8 mouse cellular contexts compared by ENCODE assay signal in the genomic region with DNA sequence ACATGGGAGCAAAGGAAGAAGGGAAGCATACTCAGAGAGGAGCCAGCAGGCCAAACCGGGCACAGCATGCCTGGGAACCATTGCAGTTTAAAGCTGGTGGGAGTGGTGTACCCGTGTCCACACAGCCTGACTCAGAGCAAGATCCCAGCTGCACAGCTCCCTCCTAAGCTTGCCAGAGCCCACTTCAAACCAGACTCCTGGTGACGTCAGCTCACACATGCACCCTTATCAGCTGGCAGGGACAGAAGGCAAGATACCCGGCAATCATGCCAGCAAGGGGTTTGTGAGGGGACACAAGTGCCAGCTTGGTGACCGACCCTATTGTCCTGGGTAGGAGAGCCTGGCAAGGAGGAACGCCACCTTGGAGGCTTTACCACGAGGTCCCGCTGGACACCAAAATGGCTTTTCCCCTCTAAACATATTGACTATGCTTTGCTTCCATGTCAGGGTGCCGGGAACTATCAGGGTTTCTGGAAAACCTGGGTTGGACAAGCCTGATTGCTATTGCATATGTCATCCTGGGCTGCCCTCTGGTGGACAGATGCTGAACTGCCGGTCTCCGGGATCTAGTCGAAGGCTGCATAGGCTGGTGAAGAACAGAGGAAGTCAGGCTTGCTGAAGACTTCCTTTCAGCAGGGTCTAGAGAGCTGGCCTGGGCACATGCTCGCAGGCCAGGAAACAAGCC. TPM values are rescaled to one million over a fixed set of nuclear protein-coding genes. Genes with fewer than 3 reads are reported as not detected.
DNase-seq lines count a peak whose midpoint lies in the region; ATAC-seq and TF ChIP-seq lines count a peak whose summit lies in the region.

No protein-coding gene starts in this region.

- H3K4me1 ChIP-seq in bone marrow macrophage, adult 2 months (ENCODE audit: control insufficient read depth, insufficient read depth, low read length), result no peaks in the 10 kb centered on the region
- H3K4me1 ChIP-seq in embryonic fibroblast, embryonic 13.5 days (ENCODE audit: control insufficient read depth, insufficient read depth, low read length), result no peaks in the 10 kb centered on the region
- H3K4me1 ChIP-seq in heart, embryonic 11.5 days (ENCODE audit: control insufficient read depth, insufficient read depth, low read length), result peaks cover 21% of the 10 kb centered on the region
- H3K4me1 ChIP-seq in kidney, embryonic 15.5 days, result peaks cover 33% of the 10 kb centered on the region
- H3K4me1 ChIP-seq in limb, embryonic 15.5 days, result peaks cover 28% of the 10 kb centered on the region

- no peak for TF ChIP-seq POLR2A in bone marrow macrophage, adult 2 months (IDR thresholded peaks at IDR 0.05; ENCODE audit: borderline replicate concordance, low read depth, low read length)
- TF ChIP-seq POLR2A in embryonic fibroblast, embryonic 13.5 days (IDR thresholded peaks at IDR 0.05; ENCODE audit: low read depth, low read length), result no peak
- no peak for TF ChIP-seq POLR2A in myocyte (IDR thresholded peaks at IDR 0.05; ENCODE audit: insufficient read length, low read depth)

- no peaks in the 10 kb centered on the region for H3K79me2 ChIP-seq in myocyte (ENCODE audit: control insufficient read depth, insufficient read depth)

- WGBS in heart, embryonic 11.5 days (ENCODE audit: insufficient replicate concordance), result 5% methylated on average over 13 of the region's 13 CpGs
- WGBS in kidney, embryonic 15.5 days, result 9% methylated on average over 13 of the region's 13 CpGs
- 5% methylated on average over 13 of the region's 13 CpGs for WGBS in limb, embryonic 15.5 days

- no peak overlapping the region for H3K27ac ChIP-seq in bone marrow macrophage, adult 2 months (ENCODE audit: insufficient read depth, low read depth, low read length)
- no peak overlapping the region for H3K27ac ChIP-seq in embryonic fibroblast, embryonic 13.5 days (ENCODE audit: insufficient read depth, low read length)
- no peak overlapping the region for H3K27ac ChIP-seq in heart, embryonic 11.5 days (ENCODE audit: low read depth, low read length)
- H3K27ac ChIP-seq in kidney, embryonic 15.5 days, result no peak overlapping the region
- no peak overlapping the region for H3K27ac ChIP-seq in limb, embryonic 15.5 days

- peak overlapping the region; percentile 36 for H3K9ac ChIP-seq in heart, embryonic 11.5 days (ENCODE audit: low read depth, low read length)
- H3K9ac ChIP-seq in kidney, embryonic 15.5 days, result 0 out of 2 replicates have a peak overlapping the region, but pooled peaks have one; percentile 29
- H3K9ac ChIP-seq in limb, embryonic 15.5 days, result no peak overlapping the region

- 0 out of 2 replicates have a peak, but pooled peaks have one; percentile 31 for ATAC-seq in heart, embryonic 11.5 days (replicated peaks; ENCODE audit: insufficient number of reproducible peaks, low FRiP score, low TSS enrichment)
- peak; percentile 34; the same call in 1 of the 2 replicates for ATAC-seq in kidney, embryonic 15.5 days (replicated peaks; ENCODE audit: low FRiP score)
- ATAC-seq in limb, embryonic 15.5 days (ENCODE audit: insufficient number of reproducible peaks, low FRiP score, low TSS enrichment, low read depth), result no peak

- H3K4me3 ChIP-seq in bone marrow macrophage, adult 2 months (ENCODE audit: insufficient read depth, low read length), result no peak overlapping the region
- no peak overlapping the region for H3K4me3 ChIP-seq in embryonic fibroblast, embryonic 13.5 days (ENCODE audit: insufficient read depth, low read length)
- H3K4me3 ChIP-seq in heart, embryonic 11.5 days (ENCODE audit: low read depth, low read length), result peak overlapping the region; percentile 24
- peak overlapping the region; percentile 18 for H3K4me3 ChIP-seq in kidney, embryonic 15.5 days (replicated peaks)
- peak overlapping the region; percentile 19; the same call in 1 of the 2 replicates for H3K4me3 ChIP-seq in limb, embryonic 15.5 days
- no peak overlapping the region for H3K4me3 ChIP-seq in myocyte

- peak; percentile 3 for DNase-seq in A20 (ENCODE audit: low read depth, low spot score)
- DNase-seq in spleen, postnatal 4 days (ENCODE audit: low spot score in 2 of 2), result peak; percentile 81 to 93

- H3K9me3 ChIP-seq in heart, embryonic 11.5 days (replicated peaks; ENCODE audit: control insufficient read depth, low read length), result peaks cover 7% of the 10 kb centered on the region; the same call in 1 of the 2 replicates
- H3K9me3 ChIP-seq in kidney, embryonic 15.5 days (replicated peaks), result peaks cover 6% of the 10 kb centered on the region
- H3K9me3 ChIP-seq in limb, embryonic 15.5 days, result no peaks in the 10 kb centered on the region

- H3K4me2 ChIP-seq in heart, embryonic 11.5 days, result peak overlapping the region; percentile 56
- H3K4me2 ChIP-seq in kidney, embryonic 15.5 days, result peak overlapping the region; percentile 48
- peak overlapping the region; percentile 37 for H3K4me2 ChIP-seq in limb, embryonic 15.5 days
- peak overlapping the region; percentile 39 for H3K4me2 ChIP-seq in myocyte (ENCODE audit: low read depth)

- 0 out of 2 replicates have a peak, but pooled peaks cover 3% of the 10 kb centered on the region for H3K27me3 ChIP-seq in heart, embryonic 11.5 days (ENCODE audit: control insufficient read depth, insufficient read depth, low read length)
- peaks cover 34% of the 10 kb centered on the region for H3K27me3 ChIP-seq in kidney, embryonic 15.5 days
- peaks cover 25% of the 10 kb centered on the region for H3K27me3 ChIP-seq in limb, embryonic 15.5 days
- peaks cover 63% of the 10 kb centered on the region for H3K27me3 ChIP-seq in myocyte (ENCODE audit: control insufficient read depth, insufficient read depth, insufficient read length)

- no peak overlapping the region for H3ac ChIP-seq in myocyte (ENCODE audit: control insufficient read depth, insufficient read length)

- H3K36me3 ChIP-seq in heart, embryonic 11.5 days (ENCODE audit: control insufficient read depth, insufficient read depth, low read length), result no peaks in the 10 kb centered on the region
- H3K36me3 ChIP-seq in kidney, embryonic 15.5 days, result no peaks in the 10 kb centered on the region
- no peaks in the 10 kb centered on the region for H3K36me3 ChIP-seq in limb, embryonic 15.5 days
- H3K36me3 ChIP-seq in myocyte (ENCODE audit: control insufficient read depth, insufficient read depth), result no peaks in the 10 kb centered on the region

- TF ChIP-seq CTCF in bone marrow macrophage, adult 2 months (IDR thresholded peaks at IDR 0.05; ENCODE audit: low read depth, low read length), result peak; percentile 85
- TF ChIP-seq CTCF in embryonic fibroblast, embryonic 13.5 days (IDR thresholded peaks at IDR 0.05; ENCODE audit: borderline replicate concordance, insufficient read depth, low read length), result peak; percentile 70; the same call in 1 of the 2 replicates

TF ChIP-seq in myocyte, 11 proteins besides CTCF, POLR2A, EP300 and RAD21:
- no peak for TF ChIP-seq USF1 (IDR thresholded peaks at IDR 0.05; ENCODE audit: low read depth)
- TF ChIP-seq POLR2AphosphoS2 (IDR thresholded peaks at IDR 0.05; ENCODE audit: insufficient read length, low read depth), result no peak
- TF ChIP-seq TCF3 (IDR thresholded peaks at IDR 0.05; ENCODE audit: insufficient read length, low read depth), result no peak
- TF ChIP-seq MYOD1 (IDR thresholded peaks at IDR 0.05; ENCODE audit: control insufficient read depth in 1 of 3, insufficient read length in 2 of 3, low read depth in 2 of 3), result no peak
- TF ChIP-seq CEBPB (IDR thresholded peaks at IDR 0.05; ENCODE audit: insufficient read depth, poor library complexity, severe bottlenecking), result no peak
- no peak for TF ChIP-seq MYOG (IDR thresholded peaks at IDR 0.05; ENCODE audit: control insufficient read depth in 1 of 3, insufficient read depth in 1 of 3, insufficient read length in 2 of 3, low read depth in 2 of 3)
- no peak for TF ChIP-seq MAX (IDR thresholded peaks at IDR 0.05; ENCODE audit: low read depth)

RNA-seq across cellular contexts. Expression of gene Gm13090, which starts 52.0 kb away (rescaled TPM):
- not detected in 2 replicates for polyA plus RNA-seq in bone marrow macrophage, adult 2 months (2012; ENCODE audit: insufficient read depth, insufficient read length, missing spikeins)
- not detected in 2 replicates for polyA plus RNA-seq in embryonic fibroblast, embryonic 13.5 days (2011; ENCODE audit: insufficient read length, low read depth, missing spikeins)
- 0.21 TPM in 1 of 2 replicates, not detected in the other for polyA plus RNA-seq in heart, embryonic 11.5 days (2014; fragmentation: Nextera tagmentation; extraction: Ambion mirVana)
- polyA plus RNA-seq in kidney, embryonic 15.5 days (2015; fragmentation: Nextera tagmentation; extraction: Ambion mirVana), result not detected in 2 replicates
- not detected in 2 replicates for polyA plus RNA-seq in limb, embryonic 15.5 days (2015; fragmentation: Nextera tagmentation; extraction: Ambion mirVana)
- not detected for polyA plus RNA-seq in myocyte (2012; fragmentation: generic; extraction: Trizol)

Comparison
In these comparisons a context has a peak if more than half of its experiments do, and no peak if none do; other contexts are left out.
1. H3K4me3 ChIP-seq: peak in heart, embryonic 11.5 days (single experiment), kidney, embryonic 15.5 days (single experiment) and limb, embryonic 15.5 days (single experiment); none in bone marrow macrophage, adult 2 months (single experiment), embryonic fibroblast, embryonic 13.5 days (single experiment) and myocyte (single experiment).
2. Peak in every context shown above with its lines, with median percentiles within 50 percentile points of each other: H3K4me2 ChIP-seq.